Mouse (Mus musculus): ENCODE measurements around the gene Ssbp3.

Gene Ssbp3

DNA sequence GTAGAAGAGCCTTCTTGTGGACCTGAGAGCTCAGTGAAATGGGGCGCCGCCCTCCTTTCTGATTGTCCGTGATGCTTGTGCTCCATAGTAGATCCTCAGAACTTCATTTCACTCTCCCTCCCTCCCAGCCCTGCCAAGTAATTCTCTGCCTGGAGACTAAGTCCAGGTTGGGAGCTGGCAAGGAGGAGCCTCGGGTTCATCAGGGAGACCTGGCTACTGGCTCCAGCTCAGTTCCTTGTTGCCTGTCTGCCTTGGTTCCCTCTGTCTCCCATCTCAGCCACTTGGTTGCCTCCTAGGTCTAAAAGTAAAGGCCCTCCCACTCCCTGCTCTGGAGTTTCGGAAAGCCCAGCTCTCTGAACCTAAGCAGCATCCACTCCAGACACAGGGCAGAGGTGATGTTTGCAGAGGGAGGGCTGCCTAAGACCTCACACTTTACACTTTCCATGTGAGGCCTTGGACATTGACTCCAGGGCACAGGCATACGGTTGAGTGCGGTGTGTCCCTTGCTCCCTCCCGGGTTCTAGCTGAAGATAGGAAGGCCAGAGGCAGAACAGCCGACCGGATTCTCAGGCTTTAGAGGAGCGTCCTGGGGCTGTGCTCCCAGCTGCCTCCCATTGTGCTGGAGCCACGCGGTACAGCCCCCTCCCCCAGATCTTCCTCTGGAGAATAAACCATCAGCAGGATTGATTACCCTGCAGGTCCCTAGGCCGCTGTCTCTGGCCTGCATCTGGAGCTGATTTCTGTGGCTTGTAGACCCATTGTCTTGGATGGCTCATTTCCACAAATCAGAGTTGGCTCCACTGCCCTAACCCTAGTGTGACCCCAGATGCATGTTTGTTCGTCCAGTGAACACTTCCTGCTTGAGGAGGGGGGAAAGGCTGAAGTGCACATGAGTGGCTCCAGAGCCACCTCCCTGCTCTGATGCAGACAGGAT is 75.7 kb downstream of the Ssbp3 start:
- no peak for DNase-seq (ENCODE audit: low spot score)

DNA sequence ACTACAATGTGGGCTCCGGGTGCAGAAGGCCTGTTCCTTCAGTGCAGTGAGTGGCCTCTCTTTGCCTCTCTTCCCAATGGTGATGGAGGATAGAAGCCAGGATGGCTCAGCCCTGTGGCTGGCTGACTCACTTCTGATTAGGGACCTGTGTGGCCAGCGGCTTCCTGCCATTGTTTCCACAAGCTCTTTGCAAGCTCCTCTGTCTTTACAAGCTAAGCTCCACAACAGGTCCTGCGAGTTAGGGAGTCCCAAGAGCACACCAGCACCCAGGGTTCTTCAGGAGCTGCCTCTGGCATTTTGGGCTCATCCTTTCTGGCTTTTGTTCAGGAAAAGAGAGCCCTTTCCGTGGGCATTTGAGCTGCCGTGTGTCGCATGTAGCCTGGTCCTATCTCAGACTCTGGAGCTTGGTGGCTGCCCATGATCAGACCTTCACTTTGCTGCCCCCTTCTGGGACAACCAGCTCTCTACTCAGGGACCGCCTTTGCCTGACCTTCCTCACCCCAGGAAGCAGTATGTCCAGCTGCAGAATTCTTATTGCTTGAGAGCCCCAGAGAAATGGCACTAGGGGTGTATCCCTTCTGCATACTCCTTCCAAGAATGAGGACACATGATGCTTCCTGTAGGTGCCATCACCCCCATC is 77.3 kb downstream of the Ssbp3 start:
- peak; percentile 69 for DNase-seq (ENCODE audit: low spot score)

DNA sequence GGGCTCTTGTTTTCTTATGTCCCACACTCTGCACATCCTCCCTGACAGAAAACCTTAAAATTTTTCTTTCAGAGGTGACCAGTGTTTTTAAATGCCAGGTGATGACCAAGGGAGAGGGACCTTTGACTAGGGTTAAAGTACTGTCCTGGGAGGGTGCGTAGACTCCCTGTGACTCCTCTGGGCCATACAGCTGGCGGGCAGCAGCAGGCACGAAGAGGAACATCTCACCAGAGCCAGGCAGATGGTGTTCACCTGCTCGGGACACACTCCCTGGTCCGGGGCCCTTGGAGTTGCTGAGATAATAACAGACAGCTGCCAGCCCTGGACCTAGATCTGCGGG is 78.4 kb downstream of the Ssbp3 start:
- DNase-seq (ENCODE audit: low spot score) = no peak

DNA sequence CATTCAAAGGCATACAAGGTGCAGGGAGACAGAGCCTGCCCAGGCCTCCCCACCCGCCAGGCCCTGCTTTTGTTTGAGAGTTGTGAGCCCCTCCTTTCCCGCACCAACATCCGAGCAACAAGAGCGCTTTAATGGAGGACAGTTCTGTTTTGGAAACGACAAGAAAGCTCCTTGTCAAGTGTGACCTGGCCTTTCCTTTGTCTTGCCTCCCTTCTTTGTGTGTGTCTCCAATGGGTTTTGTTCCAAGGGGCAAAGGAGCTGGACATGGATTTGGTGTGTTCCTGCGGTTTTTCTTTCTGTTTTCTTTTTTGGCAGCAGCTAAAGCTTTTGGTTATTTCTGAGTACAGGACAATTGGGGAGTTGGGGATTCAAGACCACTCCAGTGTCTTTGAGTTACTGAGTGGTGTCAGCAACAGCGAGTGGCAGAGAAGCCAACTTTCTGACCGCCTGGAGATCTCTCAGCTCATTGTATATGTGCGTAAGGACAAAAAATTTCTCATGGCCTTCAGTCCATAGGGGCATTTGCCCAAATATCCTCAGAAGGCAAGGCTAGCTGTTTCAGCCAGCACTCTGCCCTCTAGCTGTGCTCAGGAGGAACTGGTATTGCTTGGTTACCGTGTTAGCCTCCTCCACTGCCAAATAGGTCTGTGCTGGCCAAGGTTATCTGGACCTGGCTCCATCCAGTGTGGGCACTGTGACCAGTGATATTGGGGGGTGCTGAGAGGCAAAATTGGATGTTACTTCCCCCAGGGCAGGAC is 78.9 kb downstream of the Ssbp3 start:
- DNase-seq (ENCODE audit: low spot score) = no peak

DNA sequence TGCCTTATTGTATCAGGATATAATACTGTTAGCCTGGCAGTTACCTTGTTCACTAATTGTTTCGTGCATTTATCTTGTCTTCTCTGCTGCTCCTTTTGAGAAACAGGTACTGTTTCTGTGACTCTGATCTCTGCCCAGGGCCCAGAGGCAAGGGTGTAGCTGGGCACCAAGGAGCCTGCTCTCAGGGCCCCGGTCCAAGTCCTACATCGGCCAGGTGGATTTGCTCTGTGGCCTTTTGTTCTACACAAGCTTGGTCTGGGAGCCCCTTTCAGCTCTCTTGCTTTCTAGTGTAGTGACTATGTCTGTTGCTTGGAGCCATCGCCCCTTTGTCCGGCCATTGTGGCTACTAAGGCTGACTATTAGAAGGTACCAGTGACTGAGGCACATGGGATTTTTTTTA is 82.6 kb downstream of the Ssbp3 start:
- DNase-seq (ENCODE audit: low spot score) = no peak

DNA sequence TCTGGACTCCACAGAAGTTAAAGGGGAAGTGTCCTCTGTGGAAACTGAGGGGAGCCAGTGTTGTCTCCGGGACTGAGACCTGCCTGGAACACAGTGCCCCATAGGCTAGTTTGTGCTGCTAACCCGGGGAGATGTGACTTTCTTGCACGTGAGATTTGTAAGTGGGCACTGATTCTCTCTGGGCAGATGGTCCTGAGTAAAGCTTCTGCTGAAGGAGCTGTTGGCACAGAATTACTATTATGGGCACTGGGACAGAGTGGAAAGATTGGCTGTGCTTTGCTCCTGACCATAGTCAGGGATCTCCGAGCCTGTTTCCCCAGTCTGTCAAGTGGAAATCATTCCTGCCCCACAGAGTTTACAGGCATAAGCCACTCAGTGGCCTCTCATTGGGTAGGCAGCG is 83.8 kb downstream of the Ssbp3 start:
- DNase-seq (ENCODE audit: low spot score) = no peak

DNA sequence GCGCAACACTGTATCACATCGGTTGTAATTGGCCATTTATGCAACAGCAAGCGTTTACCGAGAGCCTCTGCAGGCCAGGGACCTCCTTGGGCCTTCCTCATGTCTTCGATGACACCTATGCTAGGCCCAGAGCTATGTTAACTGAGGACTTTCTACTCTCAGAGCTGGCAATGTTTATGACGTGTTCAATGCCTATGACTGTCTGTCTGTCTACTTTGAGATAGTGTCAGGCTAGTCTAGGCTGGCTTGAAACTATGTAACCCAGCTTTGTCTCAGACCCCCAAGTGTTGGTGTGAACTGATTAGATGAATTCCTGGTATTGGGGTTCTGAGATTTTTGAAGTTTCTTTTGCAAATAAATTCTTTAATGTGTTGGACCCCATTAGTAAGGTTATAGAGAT is 84.6 kb downstream of the Ssbp3 start:
- DNase-seq (ENCODE audit: low spot score) = no peak

DNA sequence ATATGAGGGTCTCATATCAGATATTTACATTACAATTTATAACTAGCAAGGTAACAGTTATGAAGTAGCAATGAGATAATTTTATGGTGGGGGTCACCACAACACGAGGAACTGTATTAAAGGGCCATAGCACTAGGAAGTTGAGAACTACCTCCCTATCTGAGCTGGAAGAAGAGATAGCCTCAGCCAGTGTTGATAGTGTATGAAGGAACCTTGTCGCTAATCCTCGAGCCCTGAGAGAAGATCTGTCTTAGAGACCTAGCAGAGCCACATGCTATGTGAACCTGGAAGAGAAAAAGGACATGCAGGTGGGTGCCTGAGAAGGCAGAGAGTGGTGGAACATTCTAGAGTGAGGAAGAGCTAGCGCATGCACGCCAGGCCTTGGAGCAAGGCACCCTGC is 85.0 kb downstream of the Ssbp3 start:
- DNase-seq (ENCODE audit: low spot score) = no peak

DNA sequence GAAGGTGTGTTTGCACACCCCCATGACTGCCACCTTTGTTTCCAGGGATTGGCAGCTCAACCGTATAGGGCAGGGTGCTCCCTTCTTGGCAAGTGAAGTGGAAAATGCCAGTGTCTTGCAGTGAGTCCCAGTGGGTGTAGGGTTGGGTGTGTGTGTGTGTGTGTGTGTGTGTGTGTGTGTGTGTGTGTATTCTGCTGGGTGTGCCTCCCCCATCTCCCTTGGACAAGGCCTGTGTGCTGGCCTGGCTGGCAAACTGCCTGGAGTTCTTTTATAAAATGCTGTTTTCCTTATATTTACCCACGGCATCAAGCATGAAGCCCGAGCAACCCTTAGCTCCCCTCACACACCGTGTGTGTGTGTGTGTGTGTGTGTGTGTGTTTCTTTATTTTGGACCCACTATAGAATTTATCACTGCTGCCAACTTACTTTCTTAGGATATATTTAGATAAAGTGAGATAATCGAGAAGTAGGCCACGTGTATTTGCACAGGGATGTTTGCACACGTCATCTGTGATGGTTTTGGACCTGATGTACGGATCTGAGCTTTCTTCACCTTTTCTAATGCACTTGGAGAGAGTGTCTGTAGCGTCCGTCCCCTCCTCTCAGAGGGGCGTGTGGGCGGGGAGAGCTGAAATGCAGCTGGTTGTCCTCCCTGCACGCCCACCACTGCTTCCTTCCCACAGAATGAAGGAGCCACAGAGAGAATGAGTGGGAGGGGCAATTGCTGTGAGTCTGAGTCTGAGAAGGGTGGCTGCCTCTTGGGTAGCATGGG is 86.0 kb downstream of the Ssbp3 start:
- DNase-seq (ENCODE audit: low spot score) = no peak

DNA sequence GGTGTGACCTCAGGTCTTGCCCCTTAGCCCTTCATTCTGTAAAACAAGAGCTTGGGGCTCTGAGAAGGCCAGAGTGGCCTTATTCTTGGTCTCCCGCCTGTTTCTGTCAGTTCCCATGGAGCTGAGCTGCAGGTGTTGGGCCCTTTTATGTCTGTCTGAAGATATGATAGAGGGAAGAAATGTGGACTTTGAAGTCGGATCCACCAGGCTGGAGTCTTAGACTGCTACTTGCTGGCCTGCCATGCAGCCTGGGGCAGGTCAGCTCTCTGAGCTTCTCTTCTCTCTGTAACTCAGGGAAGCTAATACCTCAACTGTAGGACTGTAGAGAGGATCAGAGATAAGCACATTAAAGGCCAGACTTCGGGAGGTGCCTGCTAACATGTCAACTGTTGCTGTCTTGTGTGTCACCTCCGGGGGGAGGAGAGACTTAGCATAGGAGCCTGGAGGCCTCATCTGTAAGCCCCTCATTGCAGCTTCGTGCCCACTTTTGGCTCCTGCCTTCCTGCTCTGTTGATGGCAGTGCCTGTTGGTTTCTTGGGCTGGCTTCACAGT is 90.8 kb downstream of the Ssbp3 start:
- DNase-seq (ENCODE audit: low spot score) = no peak

DNA sequence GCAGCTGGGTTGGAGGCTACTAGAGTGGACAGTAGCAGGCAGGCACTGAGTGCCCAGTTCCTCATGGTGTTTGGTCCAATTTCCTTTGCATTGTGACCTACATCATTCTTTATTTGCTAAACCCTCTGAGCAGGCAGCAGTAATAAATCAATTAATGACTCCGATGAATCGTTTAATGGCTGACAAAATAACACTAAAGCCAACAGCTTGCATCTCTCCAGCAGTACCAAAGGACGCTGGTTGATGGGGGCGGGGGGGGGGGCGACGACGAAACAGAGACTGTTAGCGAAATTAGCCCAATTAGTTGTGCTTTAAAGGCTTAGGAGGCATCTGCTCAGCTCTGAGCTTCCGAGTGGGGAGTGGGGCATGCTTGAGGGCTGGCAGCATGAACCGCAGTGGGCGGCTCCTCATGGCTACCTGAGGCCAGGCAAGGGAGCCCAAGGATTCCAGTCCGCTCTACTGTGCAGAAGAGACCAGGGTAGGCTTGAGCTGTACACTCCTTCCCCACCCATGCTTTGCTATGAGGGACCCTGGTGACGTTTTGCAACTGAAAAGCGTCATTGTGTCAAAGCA is 91.5 kb downstream of the Ssbp3 start:
- no peak for DNase-seq (ENCODE audit: low spot score)

DNA sequence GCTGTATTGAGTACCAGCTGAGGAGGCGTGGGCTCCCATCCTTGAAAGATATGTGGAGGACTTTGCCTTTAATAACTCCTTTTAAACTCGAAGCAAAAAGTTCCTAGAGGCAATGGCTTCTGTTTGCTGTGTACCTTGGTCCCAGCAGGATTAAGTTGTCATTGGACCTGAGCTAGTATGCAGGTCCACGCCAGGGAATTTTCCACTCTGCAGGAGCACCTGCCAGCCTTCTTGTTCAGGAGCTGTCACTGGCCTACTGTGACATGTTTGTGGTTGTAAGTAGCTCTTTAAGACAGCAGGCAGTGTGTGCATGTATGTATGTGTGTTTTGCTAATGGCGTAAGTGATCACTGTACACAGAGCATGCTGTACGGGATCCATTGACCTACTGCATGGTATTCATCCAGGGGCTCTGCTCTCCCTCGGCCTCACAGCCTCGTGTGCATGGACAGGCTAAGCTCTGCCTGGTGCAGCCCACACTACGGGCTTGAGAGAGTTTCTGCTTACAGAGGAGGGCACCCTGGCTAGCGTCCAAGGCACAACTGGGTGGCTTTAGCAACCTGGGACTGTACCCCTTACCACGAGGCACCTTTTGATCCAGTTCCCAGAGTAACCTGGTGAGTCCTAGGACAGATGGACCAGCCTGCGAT is 92.1 kb downstream of the Ssbp3 start:
- DNase-seq (ENCODE audit: low spot score) = no peak

DNA sequence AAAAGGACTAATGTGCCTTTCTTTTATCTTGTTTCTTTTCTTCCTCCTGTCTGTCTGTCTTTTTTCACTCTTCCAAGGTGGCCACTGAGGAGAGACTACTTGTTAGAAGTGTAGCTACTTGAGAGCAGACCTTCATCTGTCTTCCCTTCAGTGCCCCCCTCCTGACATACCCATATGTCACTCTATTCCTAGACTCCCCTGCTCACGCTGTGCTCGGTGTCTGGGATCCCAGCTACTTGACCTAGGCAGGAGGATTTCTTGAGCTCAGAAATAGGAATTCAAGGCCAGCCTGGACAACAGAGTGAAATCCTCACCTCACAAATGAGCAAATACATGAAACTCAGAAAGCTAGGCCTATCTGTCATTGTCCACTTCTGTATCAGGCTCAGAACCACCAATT is 92.7 kb downstream of the Ssbp3 start:
- no peak for DNase-seq (ENCODE audit: low spot score)

DNA sequence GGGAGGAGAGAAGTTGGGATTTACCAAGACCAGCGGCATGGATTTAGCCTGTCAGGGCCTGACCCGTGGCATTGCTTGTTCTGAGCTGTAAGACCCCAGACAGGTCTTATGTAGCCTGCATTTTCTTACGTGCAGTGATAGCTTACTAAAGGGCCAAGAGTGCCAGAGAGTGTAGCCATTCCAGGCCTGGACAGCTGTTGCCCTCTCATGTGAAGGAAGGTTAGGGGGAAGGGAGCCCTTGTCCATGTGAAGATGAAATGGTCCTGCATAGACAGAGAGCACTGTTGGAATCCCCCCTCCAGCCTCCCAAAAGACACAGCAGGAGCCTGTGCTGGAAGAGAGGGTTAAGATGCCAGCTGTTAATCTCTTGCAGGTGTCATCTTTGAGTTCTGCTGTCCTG is 93.3 kb downstream of the Ssbp3 start:
- no peak for DNase-seq (ENCODE audit: low spot score)

DNA sequence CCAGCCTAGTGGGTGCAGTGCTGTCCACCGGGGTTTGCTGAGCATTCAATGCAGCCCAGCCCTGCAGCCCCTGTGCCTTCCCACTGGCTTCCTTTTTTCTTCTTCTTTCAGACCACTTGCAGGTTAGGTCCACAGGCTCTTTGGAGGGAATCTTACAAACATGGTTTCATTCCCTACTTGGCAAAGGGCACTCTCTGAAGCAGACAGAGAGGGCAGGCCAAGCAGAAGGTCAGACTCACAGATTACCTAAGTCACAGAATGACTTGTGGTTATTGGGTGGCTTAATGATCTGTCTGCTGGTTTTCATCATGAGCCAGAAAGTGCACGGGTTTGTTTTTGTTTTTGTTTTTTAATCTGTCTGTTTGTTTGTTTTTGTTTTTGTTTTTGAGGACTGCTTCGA is 93.8 kb downstream of the Ssbp3 start:
- DNase-seq (ENCODE audit: low spot score) = no peak

DNA sequence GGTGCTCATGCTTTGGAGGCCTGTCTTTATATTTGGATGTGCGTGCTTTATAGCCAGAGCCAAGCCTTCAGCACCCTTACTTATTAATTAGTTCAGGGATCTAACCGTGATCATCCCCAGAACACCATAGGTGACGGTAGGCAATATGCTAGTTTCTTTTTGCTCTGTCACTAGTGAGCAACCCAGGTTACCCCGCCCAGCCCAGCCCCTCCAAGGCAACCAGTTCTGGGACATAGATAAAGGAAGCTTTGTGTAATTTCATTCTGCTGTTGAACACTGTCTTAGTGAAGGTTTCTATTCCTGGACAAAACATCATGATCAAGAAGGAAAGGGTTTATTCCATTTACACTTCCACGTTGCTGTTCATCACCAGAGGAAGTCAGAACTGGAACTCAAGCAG is 94.7 kb downstream of the Ssbp3 start:
- DNase-seq (ENCODE audit: low spot score) = peak; percentile 51

DNA sequence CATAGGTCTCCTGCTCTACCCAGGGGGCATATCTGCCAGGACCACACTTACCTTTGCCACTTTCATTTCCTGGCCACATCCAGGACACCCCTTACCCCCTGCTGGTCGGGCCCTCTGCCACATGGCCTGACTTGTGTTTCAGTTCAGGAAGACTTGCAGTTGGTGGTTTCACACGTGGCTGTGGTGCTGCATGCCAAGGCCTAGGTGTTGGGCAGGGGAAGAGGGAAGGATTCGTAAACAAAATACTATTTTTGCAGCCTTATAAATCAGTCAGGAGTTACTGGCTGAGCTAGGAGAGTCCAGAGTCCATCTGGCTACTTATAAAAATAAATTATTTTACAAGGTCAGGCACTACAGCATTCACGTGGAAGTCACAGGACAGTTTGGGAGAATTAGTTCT is 95.7 kb downstream of the Ssbp3 start:
- DNase-seq (ENCODE audit: low spot score) = no peak

DNA sequence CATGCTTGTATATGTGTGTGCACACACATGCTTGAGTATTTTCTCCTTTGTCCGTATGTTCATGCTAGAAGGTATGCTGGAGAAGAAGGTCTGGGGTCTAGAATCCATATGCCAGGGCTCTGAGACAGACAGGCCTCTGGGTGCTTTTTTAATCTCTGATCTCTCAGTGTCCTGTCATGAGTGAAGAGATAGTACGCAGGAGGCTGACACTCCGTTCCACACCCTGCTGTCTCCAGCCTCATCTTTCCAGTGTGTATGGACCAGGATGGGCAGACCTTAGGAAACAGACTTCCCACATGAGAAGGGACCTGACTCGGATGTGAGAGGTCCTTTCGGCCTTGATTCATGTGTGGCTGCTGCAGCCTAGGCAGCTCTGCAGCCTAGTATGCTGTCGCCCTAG is 96.3 kb downstream of the Ssbp3 start:
- DNase-seq (ENCODE audit: low spot score) = peak; percentile 38

DNA sequence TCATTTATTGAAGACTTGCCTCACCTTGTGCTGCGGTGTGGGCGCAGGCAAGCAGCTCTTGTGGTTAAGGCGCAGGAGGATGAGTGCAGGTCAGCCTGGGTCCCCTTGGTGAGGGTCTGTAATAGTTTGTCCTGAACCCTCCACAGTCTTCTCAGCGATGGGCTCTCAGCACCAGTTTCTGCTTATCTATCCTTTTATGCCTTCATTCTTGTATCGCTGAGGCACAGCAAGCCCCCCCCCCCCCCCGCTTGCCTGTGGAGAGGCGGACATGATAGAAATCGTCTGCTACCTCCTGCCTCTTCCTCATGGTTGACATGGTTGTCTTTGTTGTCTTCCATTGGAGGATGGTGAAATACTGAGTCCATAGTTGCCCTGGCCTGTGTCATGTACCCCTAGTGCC is 96.9 kb downstream of the Ssbp3 start:
- DNase-seq (ENCODE audit: low spot score) = no peak

DNA sequence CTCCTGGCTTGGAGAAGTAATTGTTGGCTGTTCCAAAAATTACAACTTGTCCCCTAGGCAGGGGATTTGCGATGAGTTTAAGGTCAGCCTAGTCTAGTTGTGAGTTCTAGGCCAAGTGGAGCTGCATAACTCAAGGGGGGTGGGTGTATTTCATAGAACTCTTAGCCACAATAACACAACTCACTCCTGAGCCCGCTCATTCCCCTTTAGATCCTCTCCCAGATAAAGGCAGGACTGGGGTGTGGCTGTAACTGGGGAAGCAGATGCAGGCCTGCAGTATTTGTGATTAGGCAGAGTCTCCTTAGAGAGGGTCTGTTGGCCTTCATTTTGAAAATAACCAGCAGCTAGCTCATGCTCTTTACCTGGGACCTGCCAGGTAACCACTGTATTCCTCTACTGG is 97.7 kb downstream of the Ssbp3 start:
- peak; percentile 63 for DNase-seq (ENCODE audit: low spot score)

DNA sequence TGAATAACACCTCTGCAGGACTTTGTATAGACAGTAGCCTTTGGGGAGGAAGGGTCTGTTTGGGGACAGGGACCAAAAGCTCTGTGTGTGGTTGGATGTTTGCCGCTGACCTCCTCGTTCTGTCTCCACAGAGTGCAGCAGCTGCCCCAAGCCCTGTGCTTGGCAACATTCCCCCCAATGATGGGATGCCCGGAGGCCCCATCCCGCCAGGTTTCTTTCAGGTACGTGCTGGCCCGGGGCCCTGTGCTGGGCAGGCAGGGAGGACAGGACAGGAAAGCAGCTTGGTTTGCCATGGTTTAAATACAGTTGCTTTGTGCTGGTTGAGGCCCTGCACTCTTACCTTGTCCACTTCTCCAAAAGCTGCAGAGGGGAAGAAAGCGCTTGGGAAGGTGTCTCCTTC is 99.0 kb downstream of the Ssbp3 start:
- no peak for DNase-seq (ENCODE audit: low spot score)
